Mouse (Mus musculus): ENCODE measurements around the gene Frmd5. TPM values are rescaled to one million over a fixed set of nuclear protein-coding genes. Genes with fewer than 3 reads are reported as not detected.
"Not testable (repeated sequence)": the region's sequence is repeated elsewhere in the genome, so short reads cannot be mapped to it uniquely, and the experiment has no call there.

Frmd5 gene
- polyA plus RNA-seq, 1 experiment: 1.5 TPM

DNA sequence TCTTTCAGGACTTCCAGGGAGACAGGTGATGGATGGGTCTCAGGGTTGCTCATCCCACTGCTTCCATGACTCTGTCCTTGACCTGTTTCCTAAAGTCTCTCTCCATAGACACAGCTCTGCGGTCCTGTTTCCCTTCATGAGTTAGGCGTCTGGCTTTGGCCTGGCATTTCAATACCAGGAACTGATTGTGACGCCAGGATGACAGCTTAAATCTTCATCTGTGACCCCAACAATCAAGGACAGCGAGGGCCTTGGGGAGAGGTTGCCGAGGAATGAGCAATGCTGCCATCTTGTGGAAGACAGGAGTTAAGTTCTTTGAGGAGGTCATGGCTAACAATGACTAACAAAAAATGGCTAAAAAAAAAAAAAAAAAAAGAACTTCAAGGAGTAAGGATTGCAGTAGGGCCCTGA lies 25.6 kb upstream of the Frmd5 start:
- TF ChIP-seq POLR2A (IDR thresholded peaks at IDR 0.05; ENCODE audit: low read depth, low read length): no peak
- TF ChIP-seq CTCF (IDR thresholded peaks at IDR 0.05; ENCODE audit: extremely low read depth, insufficient read depth, insufficient read length, insufficient replicate concordance): peak; percentile 39; the same call in 1 of the 2 replicates
- H3K27me3 ChIP-seq (ENCODE audit: control insufficient read depth, insufficient read depth, low read length): no peaks in the 10 kb centered on the region
- H3K4me3 ChIP-seq (ENCODE audit: extremely low read depth, insufficient read depth, insufficient read length): no peak overlapping the region
- DNase-seq (ENCODE audit: low read depth in 1 of 2, low spot score in 2 of 2): peak; percentile 4 to 14
- no peaks in the 10 kb centered on the region for H3K4me1 ChIP-seq (ENCODE audit: control insufficient read depth, insufficient read depth, insufficient read length)
- H3K27ac ChIP-seq (ENCODE audit: insufficient read depth, low read length): no peak overlapping the region
- 10% methylated on average over 5 of the region's 5 CpGs for WGBS
- no peaks in the 10 kb centered on the region for H3K36me3 ChIP-seq (ENCODE audit: control insufficient read depth, insufficient read depth, low read length)

DNA sequence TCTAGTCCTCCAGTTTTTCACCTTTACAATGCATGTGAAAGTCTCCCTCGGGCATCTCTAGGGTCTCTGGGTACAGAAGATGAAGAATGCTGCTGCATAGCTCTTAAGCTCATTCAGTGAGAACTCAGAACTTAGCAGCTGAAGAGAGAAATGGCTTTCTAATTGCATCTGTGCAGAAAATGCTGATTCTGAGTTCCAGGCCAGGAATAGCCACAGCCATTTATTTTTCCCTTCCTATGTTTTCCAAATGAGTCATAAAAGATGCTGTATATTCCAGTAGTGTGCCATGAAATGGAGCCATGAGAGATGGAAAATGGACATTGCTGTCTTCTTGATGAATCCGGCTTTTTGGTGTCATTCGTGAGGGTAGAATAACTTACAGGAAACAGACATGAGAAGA lies 21.5 kb upstream of the Frmd5 start:
- Histone ChIP-seq H3K27me3 (ENCODE audit: control insufficient read depth, insufficient read depth, low read length) (no peaks in the 10 kb centered on the region), H3K4me1 (ENCODE audit: control insufficient read depth, insufficient read depth, insufficient read length) (no peaks in the 10 kb centered on the region), H3K27ac (ENCODE audit: insufficient read depth, low read length) (no peak overlapping the region), H3K36me3 (ENCODE audit: control insufficient read depth, insufficient read depth, low read length) (no peaks in the 10 kb centered on the region), H3K4me3 (ENCODE audit: extremely low read depth, insufficient read depth, insufficient read length) (no peak overlapping the region)
- 80% methylated on average over 3 of the region's 3 CpGs for WGBS
- no peak for DNase-seq (ENCODE audit: low read depth in 1 of 2, low spot score in 2 of 2)
- TF ChIP-seq POLR2A (IDR thresholded peaks at IDR 0.05; ENCODE audit: low read depth, low read length) (no peak), CTCF (IDR thresholded peaks at IDR 0.05; ENCODE audit: extremely low read depth, insufficient read depth, insufficient read length, insufficient replicate concordance) (no peak)

GRCm38 (mm10) chr2:121826189-121826588 lies 19.3 kb upstream of the Frmd5 start:
- TF ChIP-seq POLR2A (IDR thresholded peaks at IDR 0.05; ENCODE audit: low read depth, low read length): no peak
- no peak for TF ChIP-seq CTCF (IDR thresholded peaks at IDR 0.05; ENCODE audit: extremely low read depth, insufficient read depth, insufficient read length, insufficient replicate concordance)
- no peaks in the 10 kb centered on the region for H3K4me1 ChIP-seq (ENCODE audit: control insufficient read depth, insufficient read depth, insufficient read length)
- no peaks in the 10 kb centered on the region for H3K36me3 ChIP-seq (ENCODE audit: control insufficient read depth, insufficient read depth, low read length)
- WGBS: 84% methylated on average over 2 of the region's 2 CpGs
- no peak for DNase-seq (ENCODE audit: low read depth in 1 of 2, low spot score in 2 of 2)
- no peak overlapping the region for H3K27ac ChIP-seq (ENCODE audit: insufficient read depth, low read length)
- H3K4me3 ChIP-seq (ENCODE audit: extremely low read depth, insufficient read depth, insufficient read length): no peak overlapping the region
- no peaks in the 10 kb centered on the region for H3K27me3 ChIP-seq (ENCODE audit: control insufficient read depth, insufficient read depth, low read length)

GRCm38 (mm10) chr2:121824653-121825052 lies 17.8 kb upstream of the Frmd5 start:
- Histone ChIP-seq H3K4me1 (ENCODE audit: control insufficient read depth, insufficient read depth, insufficient read length) (no peaks in the 10 kb centered on the region), H3K4me3 (ENCODE audit: extremely low read depth, insufficient read depth, insufficient read length) (no peak overlapping the region), H3K27ac (ENCODE audit: insufficient read depth, low read length) (no peak overlapping the region), H3K36me3 (ENCODE audit: control insufficient read depth, insufficient read depth, low read length) (no peaks in the 10 kb centered on the region), H3K27me3 (ENCODE audit: control insufficient read depth, insufficient read depth, low read length) (no peaks in the 10 kb centered on the region)
- whole genome bisulfite sequencing: 38% methylated on average over 5 of the region's 5 CpGs
- no peak for TF ChIP-seq POLR2A (IDR thresholded peaks at IDR 0.05; ENCODE audit: low read depth, low read length)
- TF ChIP-seq CTCF (IDR thresholded peaks at IDR 0.05; ENCODE audit: extremely low read depth, insufficient read depth, insufficient read length, insufficient replicate concordance): no peak
- no peak for DNase-seq (ENCODE audit: low read depth in 1 of 2, low spot score in 2 of 2)

- H3K4me3 ChIP-seq (ENCODE audit: extremely low read depth, insufficient read depth, insufficient read length): no peak overlapping the region
- TF ChIP-seq CTCF (IDR thresholded peaks at IDR 0.05; ENCODE audit: extremely low read depth, insufficient read depth, insufficient read length, insufficient replicate concordance): no peak
- TF ChIP-seq POLR2A (IDR thresholded peaks at IDR 0.05; ENCODE audit: low read depth, low read length): no peak
- no peaks in the 10 kb centered on the region for H3K36me3 ChIP-seq (ENCODE audit: control insufficient read depth, insufficient read depth, low read length)
- no peak overlapping the region for H3K27ac ChIP-seq (ENCODE audit: insufficient read depth, low read length)
- no peak for DNase-seq (ENCODE audit: low read depth in 1 of 2, low spot score in 2 of 2)
- no peaks in the 10 kb centered on the region for H3K27me3 ChIP-seq (ENCODE audit: control insufficient read depth, insufficient read depth, low read length)
- H3K4me1 ChIP-seq (ENCODE audit: control insufficient read depth, insufficient read depth, insufficient read length): no peaks in the 10 kb centered on the region
- WGBS: 87% methylated on average over 7 of the region's 7 CpGs
These were observed 14.9 kb upstream of the Frmd5 start for GRCm38 (mm10) chr2:121821787-121822186.

DNA sequence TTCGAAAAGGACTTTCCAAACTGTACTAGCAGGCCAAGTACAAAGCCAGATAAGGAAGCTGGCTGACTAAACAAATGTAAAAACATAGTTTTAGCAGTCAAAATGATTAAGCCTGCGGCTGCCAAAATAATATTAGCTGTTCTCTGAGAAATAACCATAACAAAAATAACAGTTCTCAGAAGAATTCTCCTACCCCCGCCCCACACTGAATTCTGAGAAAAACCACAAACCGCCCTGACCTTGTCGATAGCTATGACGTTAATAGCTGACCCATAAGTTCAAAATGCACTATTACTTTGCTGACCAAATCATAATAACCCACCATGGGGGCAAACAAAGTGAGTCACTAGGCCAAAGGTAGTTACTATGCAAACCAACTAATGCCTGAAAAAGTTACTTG lies 4.0 kb upstream of the Frmd5 start:
- not testable (repeated sequence) for DNase-seq (ENCODE audit: low read depth in 1 of 2, low spot score in 2 of 2); H3K27ac ChIP-seq (ENCODE audit: insufficient read depth, low read length); H3K36me3 ChIP-seq (ENCODE audit: control insufficient read depth, insufficient read depth, low read length); H3K4me1 ChIP-seq (ENCODE audit: control insufficient read depth, insufficient read depth, insufficient read length); H3K4me3 ChIP-seq (ENCODE audit: extremely low read depth, insufficient read depth, insufficient read length)
- H3K27me3 ChIP-seq (ENCODE audit: control insufficient read depth, insufficient read depth, low read length): peaks cover 18% of the 10 kb centered on the region
- 80% methylated on average over 6 of the region's 6 CpGs for WGBS

- Histone ChIP-seq H3K27ac (ENCODE audit: insufficient read depth, low read length) (no peak overlapping the region), H3K36me3 (ENCODE audit: control insufficient read depth, insufficient read depth, low read length) (no peaks in the 10 kb centered on the region), H3K4me3 (ENCODE audit: extremely low read depth, insufficient read depth, insufficient read length) (no peak overlapping the region), H3K27me3 (ENCODE audit: control insufficient read depth, insufficient read depth, low read length) (peaks cover 21% of the 10 kb centered on the region), H3K4me1 (ENCODE audit: control insufficient read depth, insufficient read depth, insufficient read length) (no peaks in the 10 kb centered on the region; the same call in 1 of the 2 replicates)
- 55% methylated on average over 3 of the region's 3 CpGs for WGBS
- TF ChIP-seq CTCF (IDR thresholded peaks at IDR 0.05; ENCODE audit: extremely low read depth, insufficient read depth, insufficient read length, insufficient replicate concordance): no peak
- no peak for TF ChIP-seq POLR2A (IDR thresholded peaks at IDR 0.05; ENCODE audit: low read depth, low read length)
- no peak for DNase-seq (ENCODE audit: low read depth in 1 of 2, low spot score in 2 of 2)
These were observed 2.2 kb upstream of the Frmd5 start for GRCm38 (mm10) chr2:121809126-121809525.

Measured in spleen, adult 2 months (tissue).